Mouse (Mus musculus): ENCODE measurements around the gene Gm10272. TPM values are rescaled to one million over a fixed set of nuclear protein-coding genes. Genes with fewer than 3 reads are reported as not detected.
"Not testable (repeated sequence)": the region's sequence is repeated elsewhere in the genome, so short reads cannot be mapped to it uniquely, and the experiment has no call there.

The Gm10272 gene
- polyA plus RNA-seq, 1 experiment from 2014 or later = not detected

DNA sequence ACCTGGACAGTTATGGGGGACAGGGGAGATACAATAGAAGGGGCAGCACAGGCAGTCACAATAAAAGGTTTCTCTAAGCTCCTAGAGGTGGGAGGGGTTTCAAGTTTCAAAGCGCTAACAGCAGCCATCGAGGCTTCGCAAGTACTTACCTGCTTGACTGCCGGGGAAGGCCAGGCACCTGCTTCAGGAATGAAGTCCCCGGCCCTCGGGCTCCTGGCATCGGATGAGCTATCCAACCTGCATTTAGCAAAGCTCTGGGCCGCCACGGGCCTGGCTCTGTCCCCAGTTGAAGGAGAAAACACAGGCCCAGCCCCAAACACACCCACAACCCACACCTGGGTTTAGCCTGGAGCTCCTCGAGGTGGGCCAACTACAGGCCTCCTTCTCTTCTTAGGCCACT is 19.4 kb upstream of the Gm10272 start:
- Histone ChIP-seq H3K4me3 (no peak overlapping the region), H3K4me2 (replicated peaks) (no peak overlapping the region), H3K36me3 (no peaks in the 10 kb centered on the region), H3K4me1 (no peaks in the 10 kb centered on the region), H3K27me3 (peaks cover 24% of the 10 kb centered on the region; the same call in 1 of the 2 replicates), H3K9me3 (no peaks in the 10 kb centered on the region), H3K9ac (replicated peaks) (no peak overlapping the region), H3K27ac (replicated peaks) (no peak overlapping the region)
- ATAC-seq (replicated peaks) = no peak
- WGBS = 27% methylated on average over 10 of the region's 10 CpGs

DNA sequence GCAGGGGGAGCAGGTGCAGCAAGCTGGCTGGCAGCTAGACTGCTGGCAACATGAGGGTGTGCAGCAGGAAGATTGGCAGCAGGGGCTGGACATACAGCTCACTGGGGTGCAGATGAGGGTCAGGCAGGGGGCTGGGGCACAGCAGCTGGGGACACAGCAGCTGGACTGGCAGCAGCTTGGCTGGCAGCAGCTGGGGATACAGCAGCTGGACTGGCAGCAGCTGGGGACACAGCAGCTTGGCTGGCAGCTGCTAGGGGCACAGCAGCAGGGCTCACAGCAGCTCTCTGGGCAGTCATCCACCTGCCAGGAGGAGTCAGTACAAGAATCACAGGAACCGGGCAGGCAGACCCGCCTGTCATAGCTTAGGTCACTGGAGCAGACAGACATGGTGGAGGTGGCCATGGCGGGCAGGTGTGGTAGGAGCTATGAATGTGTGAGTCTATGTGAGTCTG is 16.0 kb upstream of the Gm10272 start, which contains the start of gene Gm19402:
Gene Gm19402, minus strand, starts transcription at position 402 of the 452 bp plus-strand sequence.
- not testable (repeated sequence) for ATAC-seq (replicated peaks); H3K36me3 ChIP-seq; H3K4me1 ChIP-seq; H3K27ac ChIP-seq (replicated peaks); H3K9me3 ChIP-seq; H3K9ac ChIP-seq (replicated peaks); H3K4me3 ChIP-seq; H3K4me2 ChIP-seq (replicated peaks)
- WGBS = 63% methylated on average over 3 of the region's 3 CpGs
- peaks cover 23% of the 10 kb centered on the region; the same call in 1 of the 2 replicates for H3K27me3 ChIP-seq

DNA sequence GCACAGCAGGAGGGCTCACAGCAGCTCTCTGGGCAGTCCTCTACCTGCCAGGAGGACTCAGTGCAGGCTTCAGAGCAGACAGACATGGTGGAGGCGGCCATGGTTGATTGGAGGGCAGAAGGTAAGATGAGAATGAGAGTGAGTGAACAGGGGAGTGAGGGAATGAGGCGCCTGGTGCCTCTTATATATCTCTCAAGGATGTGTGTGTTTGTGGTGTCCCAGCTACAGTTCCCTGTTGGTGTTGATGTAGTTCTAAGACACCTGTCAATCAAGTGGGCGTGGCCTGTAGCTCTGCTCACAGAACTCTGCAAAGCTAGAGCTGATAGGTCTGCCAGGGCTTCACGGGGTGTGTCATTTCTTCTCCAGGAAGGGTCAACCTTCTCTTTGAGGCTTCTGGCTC is 9.3 kb upstream of the Gm10272 start, which contains the start of gene Gm9508:
Gene Gm9508, minus strand, starts transcription at position 101 of the 400 bp plus-strand sequence.
- H3K4me1 ChIP-seq = no peaks in the 10 kb centered on the region
- no peaks in the 10 kb centered on the region for H3K27me3 ChIP-seq
- no peaks in the 10 kb centered on the region for H3K9me3 ChIP-seq
- 32% methylated on average over 4 of the region's 4 CpGs for WGBS
- H3K9ac ChIP-seq (replicated peaks) = no peak within 1 kb of the TSS
- H3K4me3 ChIP-seq = no peak within 1 kb of the TSS
- no peaks in the 10 kb centered on the region for H3K36me3 ChIP-seq
- no peak within 1 kb of the TSS for H3K27ac ChIP-seq (replicated peaks)
- H3K4me2 ChIP-seq (replicated peaks) = no peak within 1 kb of the TSS
- no peak for ATAC-seq (replicated peaks)

DNA sequence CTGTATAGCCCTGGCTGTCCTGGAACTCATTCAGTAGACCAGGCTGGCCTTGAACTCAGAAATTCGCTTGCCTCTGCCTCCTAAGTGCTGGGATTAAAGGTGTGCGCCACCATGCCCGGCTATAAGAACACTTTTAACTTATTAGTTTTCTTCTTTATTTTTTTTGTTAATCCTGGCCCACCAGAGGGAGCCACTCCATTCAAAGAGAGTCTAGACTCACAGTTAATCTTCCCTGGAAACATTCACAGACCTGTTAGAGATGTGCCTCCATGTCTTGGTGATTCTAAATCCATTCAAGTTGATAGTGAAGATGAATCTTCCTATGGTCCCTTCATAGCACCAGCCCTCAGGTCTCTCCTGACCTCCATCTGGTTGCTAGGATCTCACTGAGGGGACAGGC is 3.4 kb downstream of the Gm10272 start:
- ATAC-seq (replicated peaks) = no peak
- Histone ChIP-seq H3K9ac (replicated peaks) (no peak overlapping the region), H3K9me3 (no peaks in the 10 kb centered on the region), H3K36me3 (no peaks in the 10 kb centered on the region), H3K4me2 (replicated peaks) (no peak overlapping the region), H3K27ac (replicated peaks) (no peak overlapping the region), H3K4me1 (no peaks in the 10 kb centered on the region), H3K4me3 (no peak overlapping the region), H3K27me3 (no peaks in the 10 kb centered on the region)
- 79% methylated on average over 3 of the region's 3 CpGs for WGBS

GRCm38 (mm10) chr10:77711157-77711556 is 4.7 kb downstream of the Gm10272 start, which contains the start of gene Gm10024:
TSS of gene Gm10024 (plus strand) at chr10:77711457.
- not testable (repeated sequence) for H3K27me3 ChIP-seq; H3K27ac ChIP-seq (replicated peaks); H3K4me2 ChIP-seq (replicated peaks); H3K4me3 ChIP-seq; H3K9me3 ChIP-seq; H3K9ac ChIP-seq (replicated peaks); ATAC-seq (replicated peaks); H3K36me3 ChIP-seq; H3K4me1 ChIP-seq

DNA sequence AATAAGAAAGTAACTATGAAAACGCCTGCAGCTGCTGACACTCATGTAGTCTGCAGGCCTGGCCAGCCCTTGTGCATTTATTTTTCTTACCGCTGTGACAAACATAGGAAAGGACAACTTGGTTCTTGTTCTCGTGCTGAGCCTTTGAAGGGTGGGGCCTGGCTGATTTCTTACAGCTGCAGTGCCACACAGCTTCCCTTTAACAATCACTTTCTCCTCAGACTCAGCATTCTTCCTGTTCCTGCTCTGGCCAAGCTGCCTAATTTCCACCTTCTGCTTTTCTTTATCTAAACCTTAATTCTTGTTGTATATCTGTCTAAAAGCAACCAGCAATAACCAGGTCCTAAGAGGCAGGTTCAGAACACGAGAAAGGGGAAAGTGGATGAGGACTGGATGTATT is 7.3 kb downstream of the Gm10272 start:
- no peak overlapping the region for H3K4me3 ChIP-seq
- H3K27ac ChIP-seq (replicated peaks) = no peak overlapping the region
- H3K9me3 ChIP-seq = no peaks in the 10 kb centered on the region
- WGBS = 78% methylated on average over 4 of the region's 4 CpGs
- no peak overlapping the region for H3K9ac ChIP-seq (replicated peaks)
- no peaks in the 10 kb centered on the region for H3K4me1 ChIP-seq
- ATAC-seq (replicated peaks) = no peak
- H3K36me3 ChIP-seq = no peaks in the 10 kb centered on the region
- no peak overlapping the region for H3K4me2 ChIP-seq (replicated peaks)
- H3K27me3 ChIP-seq = no peaks in the 10 kb centered on the region

GRCm38 (mm10) chr10:77715507-77715906 is 9.1 kb downstream of the Gm10272 start, which contains the start of gene Gm10142:
TSS of gene Gm10142 (plus strand) at chr10:77715807.
- Histone ChIP-seq H3K36me3 (no peaks in the 10 kb centered on the region), H3K9ac (replicated peaks) (no peak within 1 kb of the TSS), H3K4me3 (no peak within 1 kb of the TSS), H3K9me3 (no peaks in the 10 kb centered on the region), H3K27ac (replicated peaks) (no peak within 1 kb of the TSS), H3K27me3 (no peaks in the 10 kb centered on the region), H3K4me2 (replicated peaks) (no peak within 1 kb of the TSS), H3K4me1 (no peaks in the 10 kb centered on the region)
- no peak for ATAC-seq (replicated peaks)
- WGBS = 84% methylated on average over 1 of the region's 1 CpGs

DNA sequence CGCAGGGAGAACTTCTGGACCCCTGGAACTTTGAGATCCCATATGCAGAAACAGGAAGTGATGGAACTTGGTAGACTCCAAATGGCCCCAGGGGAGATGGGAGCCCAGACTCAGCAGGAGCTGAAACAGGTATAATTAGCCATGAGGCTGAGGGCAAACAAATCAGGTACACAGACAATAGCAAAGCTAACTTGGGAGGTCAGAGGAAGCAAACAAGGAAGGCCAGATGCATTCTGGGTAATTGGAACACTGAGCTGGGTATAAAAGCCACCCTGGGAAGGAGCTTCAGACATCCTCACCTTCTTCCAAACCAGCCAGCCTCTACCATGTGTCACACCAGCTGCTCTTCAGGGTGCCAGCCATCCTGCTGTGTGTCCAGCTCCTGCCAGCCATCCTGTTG is 13.9 kb downstream of the Gm10272 start, which contains the start of gene Krtap12-1:
Gene Krtap12-1, plus strand, starts transcription at position 301 of the 400 bp plus-strand sequence.
- ATAC-seq (replicated peaks); H3K4me1 ChIP-seq; H3K27ac ChIP-seq (replicated peaks); H3K4me2 ChIP-seq (replicated peaks); H3K4me3 ChIP-seq; H3K9ac ChIP-seq (replicated peaks); H3K9me3 ChIP-seq; H3K36me3 ChIP-seq; H3K27me3 ChIP-seq: not testable (repeated sequence)
- 90% methylated on average over 1 of the region's 1 CpGs for WGBS

DNA sequence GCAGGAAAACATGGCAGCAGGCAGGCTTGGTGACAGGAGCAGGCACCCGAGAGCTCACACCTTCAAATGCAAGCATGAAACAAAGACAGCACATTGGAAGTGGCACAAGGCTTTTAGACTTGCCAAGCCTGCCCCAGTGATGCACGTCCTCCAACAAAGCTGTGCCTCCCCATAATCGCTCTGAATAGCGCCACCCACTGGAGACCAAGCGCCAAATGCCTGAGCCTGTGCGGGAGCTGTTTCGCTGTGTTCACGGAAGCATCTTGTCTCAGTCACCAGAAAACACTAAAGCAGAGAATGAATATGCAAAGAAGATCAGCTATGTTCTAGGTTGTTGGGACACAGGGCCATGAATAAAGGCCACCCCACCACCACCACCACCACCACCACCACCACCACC is 18.4 kb downstream of the Gm10272 start:
- Histone ChIP-seq H3K27me3 (no peaks in the 10 kb centered on the region), H3K4me2 (replicated peaks) (no peak overlapping the region)
- 75% methylated on average over 8 of the region's 8 CpGs for WGBS

DNA sequence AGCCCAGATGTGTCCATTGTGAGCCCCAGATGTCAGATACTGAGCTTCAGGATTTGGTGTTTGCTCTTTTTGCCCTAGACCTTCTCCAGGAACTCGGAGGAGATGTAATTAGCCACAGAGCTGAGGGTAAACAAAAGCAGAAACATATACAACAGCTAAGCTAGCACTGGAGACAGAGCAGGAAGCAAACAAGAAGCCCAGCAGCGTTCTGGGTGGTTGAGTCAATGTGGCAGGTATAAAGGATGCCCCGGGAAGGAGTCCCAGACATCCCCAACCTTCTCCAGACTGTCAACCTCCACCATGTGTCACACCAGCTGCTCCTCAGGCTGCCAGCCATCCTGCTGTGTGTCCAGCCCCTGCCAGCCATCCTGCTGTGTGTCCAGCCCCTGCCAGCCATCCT is 19.8 kb downstream of the Gm10272 start, which contains the start of gene Gm10100:
Gene Gm10100, plus strand, starts transcription at position 301 of the 400 bp plus-strand sequence.
- no peak within 1 kb of the TSS for H3K4me2 ChIP-seq (replicated peaks)
- WGBS = 35% methylated on average over 3 of the region's 3 CpGs
- H3K27ac ChIP-seq (replicated peaks) = no peak within 1 kb of the TSS
- H3K4me3 ChIP-seq = no peak within 1 kb of the TSS
- H3K9me3 ChIP-seq = no peaks in the 10 kb centered on the region
- H3K4me1 ChIP-seq = no peaks in the 10 kb centered on the region
- no peak within 1 kb of the TSS for H3K9ac ChIP-seq (replicated peaks)
- no peaks in the 10 kb centered on the region for H3K36me3 ChIP-seq
- ATAC-seq (replicated peaks) = no peak
- no peaks in the 10 kb centered on the region for H3K27me3 ChIP-seq

More for the DNA sequence above, 18.4 kb downstream of the Gm10272 start:
- ATAC-seq (replicated peaks) = no peak
- no peak overlapping the region for H3K9ac ChIP-seq (replicated peaks)
- H3K4me1 ChIP-seq = no peaks in the 10 kb centered on the region
- H3K4me3 ChIP-seq = no peak overlapping the region
- H3K27ac ChIP-seq (replicated peaks) = no peak overlapping the region
- no peaks in the 10 kb centered on the region for H3K9me3 ChIP-seq
- no peaks in the 10 kb centered on the region for H3K36me3 ChIP-seq

- no peaks in the 10 kb centered on the region for H3K36me3 ChIP-seq
- no peak overlapping the region for H3K9ac ChIP-seq (replicated peaks)
- H3K27me3 ChIP-seq = no peaks in the 10 kb centered on the region
- H3K9me3 ChIP-seq = no peaks in the 10 kb centered on the region
- ATAC-seq (replicated peaks) = no peak
- no peak overlapping the region for H3K4me3 ChIP-seq
- no peak overlapping the region for H3K27ac ChIP-seq (replicated peaks)
- no peaks in the 10 kb centered on the region for H3K4me1 ChIP-seq
- 72% methylated on average over 4 of the region's 4 CpGs for WGBS
- H3K4me2 ChIP-seq (replicated peaks) = no peak overlapping the region
These were observed 21.9 kb downstream of the Gm10272 start for GRCm38 (mm10) chr10:77728280-77728679.

- no peak for ATAC-seq (replicated peaks)
- 50% methylated on average over 4 of the region's 4 CpGs for WGBS
- Histone ChIP-seq H3K27me3 (no peaks in the 10 kb centered on the region), H3K4me1 (no peaks in the 10 kb centered on the region), H3K27ac (replicated peaks) (no peak overlapping the region), H3K9me3 (no peaks in the 10 kb centered on the region), H3K9ac (replicated peaks) (no peak overlapping the region), H3K36me3 (no peaks in the 10 kb centered on the region), H3K4me2 (replicated peaks) (no peak overlapping the region), H3K4me3 (no peak overlapping the region)
These were observed 22.8 kb downstream of the Gm10272 start for GRCm38 (mm10) chr10:77729241-77729640.

- no peak for ATAC-seq (replicated peaks)
- H3K4me1 ChIP-seq = no peaks in the 10 kb centered on the region
- no peaks in the 10 kb centered on the region; the same call in 1 of the 2 replicates for H3K9me3 ChIP-seq
- H3K9ac ChIP-seq (replicated peaks) = no peak overlapping the region
- H3K27me3 ChIP-seq = no peaks in the 10 kb centered on the region
- no peak overlapping the region for H3K4me3 ChIP-seq
- no peaks in the 10 kb centered on the region for H3K36me3 ChIP-seq
- no peak overlapping the region for H3K27ac ChIP-seq (replicated peaks)
- no peak overlapping the region for H3K4me2 ChIP-seq (replicated peaks)
- WGBS = 93% methylated on average over 1 of the region's 1 CpGs
These were observed 29.5 kb downstream of the Gm10272 start for GRCm38 (mm10) chr10:77735928-77736327.
